Mouse (Mus musculus): Measurements from ENCODE around the gene Hist1h4a.
"Not testable (repeated sequence)": the region's sequence is repeated elsewhere in the genome, so short reads cannot be mapped to it uniquely, and the experiment has no call there.

Gene Hist1h4a

DNA sequence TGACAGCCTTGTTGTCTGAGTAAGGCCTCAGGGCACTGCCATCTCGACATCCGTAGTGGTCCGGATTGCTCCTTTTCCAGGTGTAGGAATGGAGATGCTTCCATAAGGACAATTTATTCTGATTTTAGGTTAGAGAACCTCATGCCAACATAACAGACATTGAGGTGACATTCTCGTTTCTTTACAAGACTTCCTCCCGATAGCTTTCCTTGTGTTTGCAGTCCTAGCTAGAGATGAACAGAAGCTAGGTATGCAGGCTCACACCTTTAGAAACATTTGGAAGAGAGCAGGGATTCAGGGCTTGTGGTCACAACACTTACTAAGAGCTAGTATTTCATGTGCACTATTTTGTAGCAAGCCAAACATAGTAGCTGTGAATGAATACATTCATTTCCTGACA, 17.8 kb downstream of the Hist1h4a start:
- DNase-seq (ENCODE audit: low spot score in 2 of 2): no peak

DNA sequence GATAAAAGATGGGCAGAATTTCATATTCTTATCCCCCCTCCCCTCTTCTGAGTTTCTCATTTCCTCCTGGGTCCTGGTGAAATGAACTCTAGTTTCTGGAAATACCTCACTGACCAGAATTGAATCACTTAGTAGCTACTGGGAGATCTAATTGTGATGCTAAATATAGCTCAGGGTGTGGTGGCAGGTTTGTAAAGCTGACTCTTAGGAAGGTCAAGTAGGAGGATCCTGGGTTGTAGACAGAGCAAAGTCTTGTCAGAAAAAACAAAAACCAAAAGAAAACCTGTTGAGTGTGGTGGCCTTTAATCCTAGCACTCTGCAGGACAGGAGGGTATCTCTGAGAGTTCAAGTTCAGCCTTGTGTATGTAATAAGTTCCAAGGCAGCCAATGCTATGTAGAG, 19.0 kb downstream of the Hist1h4a start:
- DNase-seq (ENCODE audit: low spot score in 2 of 2): no peak

DNA sequence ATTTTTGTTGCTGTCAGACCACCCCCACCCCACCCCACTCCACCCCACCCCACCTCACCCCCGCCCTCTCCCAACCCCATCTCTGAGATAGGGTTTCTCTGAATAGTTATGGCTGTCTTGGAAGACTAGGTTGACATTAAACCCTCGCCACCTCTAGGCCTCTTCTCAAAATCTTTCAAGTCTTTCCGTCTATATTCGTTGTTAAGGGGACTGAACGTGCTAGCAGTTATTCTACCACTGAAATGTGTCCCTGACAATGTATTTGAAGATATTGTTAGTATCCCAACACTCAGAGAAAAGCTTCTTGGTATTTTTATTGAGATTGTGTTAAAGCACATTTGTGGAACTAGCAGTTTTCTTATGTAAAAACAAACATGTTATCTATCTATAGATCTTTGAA, 20.1 kb downstream of the Hist1h4a start:
- no peak for DNase-seq (ENCODE audit: low spot score in 2 of 2)

DNA sequence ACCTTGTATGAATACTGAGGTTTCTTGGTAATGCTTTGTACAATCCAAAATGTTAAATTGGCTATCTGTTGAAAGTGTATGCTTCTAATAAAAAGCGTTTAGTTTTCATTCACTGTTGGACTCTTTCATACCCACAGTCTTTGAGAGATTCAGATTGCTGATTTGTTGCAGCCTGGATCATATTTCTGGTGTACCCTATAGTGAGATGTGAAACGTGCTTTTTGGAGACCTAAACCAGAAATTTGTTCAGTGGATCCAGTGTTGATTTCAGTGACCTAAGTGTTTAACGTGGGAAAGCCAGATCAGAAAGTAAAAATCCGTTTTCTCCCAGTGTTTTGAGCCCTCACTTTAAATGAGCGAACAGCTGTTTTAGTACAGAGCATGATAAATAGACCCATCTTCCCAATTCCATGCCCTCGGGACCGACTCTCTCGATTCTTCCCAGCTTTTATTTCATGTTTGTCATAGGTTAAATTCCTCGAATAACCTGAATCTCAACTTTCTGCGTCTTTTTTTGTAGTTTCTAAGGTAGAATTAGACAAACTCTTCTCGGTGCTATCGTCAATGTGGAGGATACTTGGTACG, 20.7 kb downstream of the Hist1h4a start:
- no peak for DNase-seq (ENCODE audit: low spot score in 2 of 2)

DNA sequence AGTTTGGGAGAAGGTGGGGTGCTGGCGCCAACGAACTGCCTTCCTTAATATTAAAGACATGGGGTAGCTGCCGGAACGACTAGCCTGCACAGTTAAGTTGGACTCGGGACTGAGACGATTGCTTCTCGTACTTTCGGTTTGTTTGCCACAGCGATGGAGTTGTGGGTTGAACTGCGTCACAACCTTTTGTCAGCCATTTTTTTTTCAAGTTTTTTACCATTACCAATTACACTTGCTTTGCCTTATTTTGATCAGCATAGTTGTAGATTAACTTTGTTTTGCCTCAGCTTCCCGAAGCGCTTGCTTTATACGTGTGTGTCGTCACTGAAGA, 21.1 kb downstream of the Hist1h4a start:
- no peak for DNase-seq (ENCODE audit: low spot score in 2 of 2)

DNA sequence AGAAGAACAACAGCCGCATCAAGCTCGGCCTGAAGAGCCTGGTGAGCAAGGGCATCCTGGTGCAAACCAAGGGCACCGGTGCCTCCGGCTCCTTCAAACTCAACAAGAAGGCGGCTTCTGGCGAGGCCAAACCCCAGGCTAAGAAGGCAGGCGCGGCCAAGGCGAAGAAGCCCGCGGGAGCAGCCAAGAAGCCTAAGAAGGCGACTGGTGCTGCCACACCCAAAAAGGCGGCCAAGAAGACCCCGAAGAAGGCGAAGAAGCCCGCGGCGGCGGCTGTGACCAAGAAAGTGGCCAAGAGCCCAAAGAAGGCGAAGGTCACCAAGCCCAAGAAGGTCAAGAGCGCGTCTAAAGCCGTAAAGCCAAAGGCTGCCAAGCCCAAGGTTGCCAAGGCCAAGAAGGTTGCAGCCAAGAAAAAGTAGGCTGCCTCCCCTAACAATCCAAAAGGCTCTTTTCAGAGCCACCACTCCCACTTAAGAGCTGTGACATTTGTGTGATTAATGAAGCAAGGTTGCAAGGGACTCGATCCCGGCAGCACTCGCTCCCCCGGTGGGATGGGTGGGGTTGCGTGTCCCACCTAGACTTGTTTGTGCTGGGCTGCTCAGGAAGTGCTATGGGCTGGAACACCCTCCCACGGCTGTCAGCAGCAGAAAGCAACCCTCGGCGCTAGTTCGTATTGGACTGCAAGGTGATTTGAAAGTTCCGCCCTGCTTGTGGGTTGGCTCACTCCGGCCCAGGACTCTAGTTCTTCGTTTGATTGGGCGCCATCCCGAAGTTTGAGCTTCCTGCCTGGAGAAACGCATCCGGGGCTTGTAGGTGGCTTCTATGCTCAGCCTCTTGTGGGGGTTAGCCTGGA, 21.7 kb downstream of the Hist1h4a start:
- DNase-seq (ENCODE audit: low spot score in 2 of 2): peak; percentile 86 to 94

GRCm38 (mm10) chr13:23738677-23739068, 22.4 kb downstream of the Hist1h4a start, which contains the start of gene Hist1h1c:
Gene Hist1h1c, plus strand, starts transcription at chr13:23738808.
- peak; percentile 86 to 93 for DNase-seq (ENCODE audit: low spot score in 2 of 2)

DNA sequence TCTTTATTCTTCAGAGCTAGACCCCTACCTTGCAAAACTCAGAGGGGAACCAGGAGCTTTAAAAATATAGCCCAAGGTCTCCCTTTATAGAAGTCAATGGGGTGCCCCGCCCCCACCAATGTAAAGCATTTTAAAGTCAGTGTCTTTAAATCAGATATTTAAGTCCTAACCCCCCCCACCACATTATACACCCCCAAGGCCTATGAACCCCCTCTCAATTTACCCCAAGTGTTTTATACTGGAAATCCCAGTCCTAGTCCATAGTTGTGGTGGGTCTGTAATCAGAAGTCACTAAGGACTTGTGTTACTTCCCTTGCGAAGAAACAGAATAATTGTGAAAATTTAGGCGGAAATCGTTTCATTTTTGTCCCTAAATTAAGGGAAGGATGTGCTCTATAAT, 23.0 kb downstream of the Hist1h4a start:
- no peak for DNase-seq (ENCODE audit: low spot score in 2 of 2)

- no peak for DNase-seq (ENCODE audit: low spot score in 2 of 2)
Observed at GRCm38 (mm10) chr13:23737091-23737490, 23.9 kb downstream of the Hist1h4a start.

DNA sequence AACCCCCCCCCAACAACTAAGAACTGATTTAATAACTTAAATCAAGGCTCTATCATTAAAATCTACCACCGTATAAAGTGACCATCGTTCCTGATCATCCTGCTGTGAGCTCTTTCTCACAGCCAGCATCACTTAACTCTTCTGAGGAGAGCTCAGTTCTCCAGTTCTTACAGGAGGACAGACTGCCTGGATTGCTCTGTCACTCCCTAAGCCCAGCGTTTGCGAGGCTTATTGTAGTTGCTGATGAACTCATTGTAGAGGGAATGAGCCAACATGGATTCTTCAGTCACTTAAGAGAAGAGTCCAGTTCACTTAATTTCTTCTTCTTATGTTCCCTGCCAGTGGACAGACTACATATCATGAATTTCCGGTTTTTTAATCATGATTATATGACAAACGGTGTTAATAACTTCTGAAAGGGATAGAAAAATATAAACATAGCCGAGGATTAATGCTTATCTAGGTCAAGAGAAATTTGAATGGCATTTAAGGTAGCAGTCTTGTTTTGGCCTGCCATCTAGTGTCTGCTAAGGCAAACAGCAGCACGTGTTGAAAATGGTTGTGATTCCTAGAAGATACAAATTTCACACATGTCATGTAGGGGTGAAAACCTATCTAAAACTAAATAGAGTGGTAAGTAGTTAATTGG, 28.8 kb downstream of the Hist1h4a start:
- DNase-seq (ENCODE audit: low spot score in 2 of 2): no peak

GRCm38 (mm10) chr13:23730479-23730878, 30.6 kb downstream of the Hist1h4a start:
- DNase-seq (ENCODE audit: low spot score in 2 of 2): peak; percentile 32 to 52

- no peak for DNase-seq (ENCODE audit: low spot score in 2 of 2)
Observed at GRCm38 (mm10) chr13:23729706-23730105, 31.3 kb downstream of the Hist1h4a start.

DNA sequence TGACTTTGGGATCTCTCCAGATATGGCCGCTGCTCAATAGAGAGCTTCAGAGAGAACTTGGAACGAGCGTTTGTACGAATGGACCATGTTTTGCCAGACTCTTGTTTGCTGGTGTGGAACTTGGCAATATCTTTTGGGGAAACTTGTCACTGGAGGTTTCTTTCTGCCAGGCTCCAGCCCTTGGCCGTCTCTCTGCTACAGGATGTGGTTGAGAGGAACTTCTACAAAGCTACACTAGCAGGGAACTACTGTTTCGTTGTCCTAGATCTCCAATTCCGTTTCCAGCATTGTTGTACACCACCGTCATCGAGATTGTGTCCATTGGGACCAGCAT, 31.9 kb downstream of the Hist1h4a start:
- no peak for DNase-seq (ENCODE audit: low spot score in 2 of 2)

DNA sequence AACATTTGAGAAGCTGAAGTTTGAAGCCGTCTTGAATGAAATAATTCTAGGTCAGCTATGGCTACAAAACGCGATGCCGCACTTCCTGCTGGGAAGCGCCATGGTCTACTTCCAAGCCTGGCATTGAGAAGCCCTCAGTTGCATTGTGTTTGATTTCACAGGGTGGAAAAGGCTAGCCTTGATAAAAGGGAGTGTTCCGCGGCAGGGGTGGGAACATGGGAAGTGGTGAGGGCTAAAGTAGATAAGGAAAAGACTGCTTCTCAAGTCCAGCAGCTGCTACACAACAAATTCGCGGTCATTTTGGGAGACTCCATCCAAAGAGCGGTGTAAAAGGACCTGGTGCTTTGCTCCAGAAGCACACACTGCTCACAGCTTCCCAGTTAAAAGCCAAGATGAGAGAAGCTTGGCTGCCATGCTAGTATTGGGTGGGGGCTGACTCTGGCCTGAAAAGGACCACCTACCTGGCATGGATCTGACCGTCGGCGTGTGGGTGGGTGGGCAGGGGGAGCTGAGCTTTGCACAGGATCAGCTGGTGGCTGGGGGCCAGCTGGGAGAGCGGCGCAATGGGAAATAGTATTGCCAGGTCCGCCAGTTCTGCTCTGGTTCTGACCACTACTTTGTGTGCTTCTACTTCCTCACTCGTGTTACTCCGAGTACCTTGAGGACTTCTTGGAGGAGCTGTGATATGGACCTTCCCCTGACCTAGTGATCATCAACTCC, 32.4 kb downstream of the Hist1h4a start:
- no peak for DNase-seq (ENCODE audit: low spot score in 2 of 2)

GRCm38 (mm10) chr13:23725213-23725612, 35.8 kb downstream of the Hist1h4a start:
- no peak for DNase-seq (ENCODE audit: low spot score in 2 of 2)

GRCm38 (mm10) chr13:23724239-23724638, 36.8 kb downstream of the Hist1h4a start:
- no peak for DNase-seq (ENCODE audit: low spot score in 2 of 2)

DNA sequence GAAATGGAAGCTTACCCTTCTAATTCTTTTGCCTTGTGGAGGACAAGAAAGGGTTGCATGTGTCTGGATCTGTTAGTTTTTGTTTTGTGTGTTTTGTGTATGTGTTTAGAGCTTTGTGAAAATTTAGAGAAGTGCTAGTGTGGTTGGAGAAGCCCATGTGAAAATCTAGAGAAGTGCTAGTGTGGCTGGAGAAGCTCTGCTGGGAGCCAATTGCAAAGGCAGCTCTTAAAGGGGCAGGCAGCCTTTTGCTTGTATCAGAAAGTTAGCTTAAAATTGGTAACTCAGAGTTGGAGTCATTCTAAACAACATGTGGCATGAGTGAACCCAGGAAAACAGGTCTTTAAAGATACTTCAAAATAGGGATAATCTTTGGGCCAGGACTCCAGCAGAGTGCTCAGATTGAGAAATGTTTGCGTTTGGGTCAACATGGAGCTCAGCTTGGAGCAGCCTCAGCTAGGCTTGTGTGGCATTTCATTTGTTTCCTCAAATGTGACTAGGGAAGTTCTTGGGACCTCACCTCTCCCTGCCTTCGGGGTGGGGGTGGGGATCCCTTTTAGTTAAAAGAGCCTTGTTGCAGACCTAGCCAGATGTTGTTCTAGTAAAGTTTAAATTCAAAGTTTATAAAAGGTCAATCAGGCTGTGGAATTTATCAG, 43.3 kb downstream of the Hist1h4a start:
- DNase-seq (ENCODE audit: low spot score in 2 of 2): not testable (repeated sequence)

DNA sequence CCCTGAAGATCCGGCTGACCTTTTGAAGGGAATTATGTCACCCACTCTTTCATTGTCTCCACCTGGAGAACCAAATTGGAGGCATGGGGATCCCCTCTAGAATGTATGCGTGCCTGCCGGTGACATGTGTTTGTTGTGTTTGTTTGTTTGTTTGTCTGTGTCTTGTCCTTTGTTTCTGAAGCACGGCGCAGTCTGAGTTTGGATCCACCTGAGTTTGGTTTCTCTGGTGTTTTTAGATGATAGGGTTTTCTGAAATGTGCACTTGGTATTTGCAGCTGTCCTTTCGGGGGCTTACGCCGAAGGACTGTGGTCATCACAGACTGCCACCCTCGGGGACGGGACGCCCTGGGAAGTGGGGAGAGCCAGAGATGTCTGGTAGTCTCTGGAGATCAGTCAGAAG, 43.9 kb downstream of the Hist1h4a start:
- DNase-seq (ENCODE audit: low spot score in 2 of 2): no peak

DNA sequence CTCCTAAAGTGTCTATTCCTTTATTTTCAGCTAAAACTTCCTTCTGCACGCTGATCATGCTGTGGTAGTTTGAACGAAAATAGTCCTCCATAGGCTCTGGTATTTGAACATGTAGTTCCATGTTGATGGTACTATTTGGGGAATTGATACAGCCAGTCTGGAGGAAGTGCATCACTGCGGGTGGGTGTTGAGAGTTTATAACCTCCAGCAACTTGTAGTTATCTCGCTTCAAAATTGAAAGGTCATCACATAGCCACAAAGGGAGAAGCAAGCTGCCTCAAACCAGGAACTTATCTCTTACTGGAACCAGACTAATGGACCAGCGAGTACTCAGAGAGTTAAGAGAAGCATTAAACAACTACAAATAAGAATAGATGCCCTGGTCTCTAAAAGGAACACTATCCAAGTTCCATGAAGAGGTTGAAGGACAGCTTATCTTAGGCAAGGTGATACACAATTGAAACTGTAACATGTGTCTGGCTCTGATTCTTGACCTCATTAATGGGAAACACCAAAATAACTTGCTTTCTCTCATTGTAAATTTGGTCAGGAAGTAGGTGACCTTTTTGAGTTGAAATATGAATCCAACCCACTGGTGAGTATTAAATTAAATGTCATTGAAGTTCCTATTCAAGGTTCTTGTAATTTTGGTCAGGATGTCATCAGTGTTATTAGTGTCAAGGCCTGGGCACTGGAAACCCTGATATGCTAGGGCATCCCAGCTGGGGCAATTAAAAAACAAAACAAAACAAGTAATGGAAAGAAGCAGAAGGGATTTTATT, 44.6 kb downstream of the Hist1h4a start:
- DNase-seq (ENCODE audit: low spot score in 2 of 2): no peak

All from urinary bladder, postnatal 36 days (tissue).